Mouse (Mus musculus) G1E (cell line): ENCODE measurements at regions not wholly inside any gene's neighbourhood (a gene's known extent, or its start where the extent isn't known, plus 50 kb on each side); places are given as distances from the start of the nearest gene placed in this dataset.

Source experiments
- CTCF ChIP-seq: IDR thresholded peaks from 2 replicates; pipeline ENCODE4 v1.5.1; 2012; ENCODE audit warnings: low read depth, low read length, inconsistent platforms, mixed read lengths
- GATA1 ChIP-seq: IDR thresholded peaks from 2 replicates; pipeline ENCODE4 v1.6.1; 2012; ENCODE audit warnings: borderline replicate concordance, low read length, inconsistent platforms, mixed read lengths
- GATA2 ChIP-seq: IDR thresholded peaks from 2 replicates; pipeline ENCODE4 v1.6.1; 2012; ENCODE audit warnings: low read depth, low read length, inconsistent platforms, borderline replicate concordance
- POLR2AphosphoS5 ChIP-seq: IDR thresholded peaks from 2 replicates; pipeline ENCODE4 v1.6.1; 2012; ENCODE audit warnings: low read depth, low read length, inconsistent platforms; ENCODE audit not compliant: insufficient replicate concordance
- TAL1 ChIP-seq: conservative IDR thresholded peaks from 2 replicates; pipeline ENCODE4 v1.6.1; 2012; ENCODE audit warnings: low read depth, low read length, inconsistent platforms, mixed read lengths

DNA sequence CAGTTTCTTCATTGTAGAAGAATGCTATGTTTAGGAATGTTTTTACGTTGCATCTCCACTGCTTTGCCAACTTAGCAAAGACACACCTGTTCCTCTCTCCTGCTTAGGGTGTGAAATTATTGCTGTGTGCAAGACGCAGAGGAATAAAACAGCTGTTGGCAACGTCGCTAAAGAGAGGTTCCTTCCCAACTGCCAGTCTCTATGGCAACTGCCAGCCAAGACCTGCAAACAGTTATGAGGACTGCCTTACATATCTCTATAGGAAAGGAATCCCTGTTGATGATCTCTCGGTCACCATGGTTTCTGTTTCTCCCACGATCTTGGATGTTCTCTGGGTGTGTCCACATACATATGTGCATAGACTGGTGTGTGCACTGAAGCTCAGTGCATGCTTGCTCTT is 109.6 kb upstream of the Gm26657 start:
- TF ChIP-seq CTCF (no peak), GATA1 (no peak), POLR2AphosphoS5 (no peak), TAL1 (no peak), GATA2 (no peak)
